Mouse (Mus musculus) heart, adult 18-20 months (tissue): ENCODE data around the gene Syce2. TPM values are rescaled to one million over a fixed set of nuclear protein-coding genes. Genes with fewer than 3 reads are reported as not detected.
A peak's percentile ranks its signal among the peaks of the same experiment; 100 is the strongest.

Experiments used
- DNase-seq, 2 experiments: peaks; one replicate each; pipeline ENCODE4 v3.0.0; 2021 to 2022; ENCODE audit warnings: mixed read lengths in 1 of 2
- microRNA-seq, 2 experiments: library from miRNA; unstranded; fragments of <30 nt; microRNA quantifications; one replicate each; pipeline ENCODE4 v1.2.0; 2022
- total RNA-seq, 2 experiments: library from RNA; stranded (reverse); gene quantifications; 2 replicates each; pipeline ENCODE4 v1.2.3; 2021

Gene Syce2
- total RNA-seq, 2 experiments from 2014 or later, result 4.4 to 4.9 TPM

- DNase-seq, result peak; percentile 55 to 79
Measured at GRCm38 (mm10) chr8:84928456-84929306, 56.8 kb downstream of the Syce2 start.

- no peak for DNase-seq
Measured at GRCm38 (mm10) chr8:84930582-84930981, 58.7 kb downstream of the Syce2 start.

- no peak for DNase-seq
Measured at GRCm38 (mm10) chr8:84933767-84934559, 62.1 kb downstream of the Syce2 start.

- DNase-seq, result no peak
Measured at GRCm38 (mm10) chr8:84934860-84935259, 62.9 kb downstream of the Syce2 start.

- no peak for DNase-seq
Measured at GRCm38 (mm10) chr8:84935489-84935888, 63.6 kb downstream of the Syce2 start.

GRCm38 (mm10) chr8:84936041-84936961, 64.4 kb downstream of the Syce2 start:
- DNase-seq, result no peak

GRCm38 (mm10) chr8:84936962-84937546, 65.1 kb downstream of the Syce2 start, which contains the start of gene Mast1:
TSS of gene Mast1 (minus strand) at chr8:84937359.
- peak; percentile 35 to 54 for DNase-seq

Small RNA genes lying within 50 kb of the gene (microRNA-seq; reads per million reads assigned to microRNA genes)
- gene Gm24197 (0 reads per million in 2 experiments), gene Mir7069 (1.1 to 3.8 reads per million in 2 experiments)

Other genes starting within 250 kb of the Syce2 start
- gene Ier2, start 209.3 kb upstream of the Syce2 start, total RNA-seq, result 10 to 100 TPM; 11.2 to 13.4 TPM
- 10 to 100 TPM; 34.2 to 45.1 TPM for gene Trmt1, start 185.8 kb upstream of the Syce2 start, total RNA-seq
- gene Nacc1, start 184.2 kb upstream of the Syce2 start, total RNA-seq, result 10 to 100 TPM; 31.4 to 32.7 TPM
- gene Lyl1, start 170.7 kb upstream of the Syce2 start, total RNA-seq, result 1 to 10 TPM; 3.1 to 4.4 TPM
- gene G430095P16Rik, start 149.1 kb upstream of the Syce2 start, total RNA-seq, result under 1 TPM; 0.40 to 0.69 TPM
- gene Nfix, start 71.8 kb upstream of the Syce2 start, total RNA-seq, result 100 to 1,000 TPM; 250 to 260 TPM
- 10 to 100 TPM; 10.0 to 13.2 TPM for gene Dand5, start 49.3 kb upstream of the Syce2 start, total RNA-seq
- gene Gadd45gip1, start 40.6 kb upstream of the Syce2 start, total RNA-seq, result 10 to 100 TPM; 31.5 to 35.7 TPM
- 10 to 100 TPM; 88.5 to 96.7 TPM for gene Rad23a, start 31.4 kb upstream of the Syce2 start, total RNA-seq
- gene Calr, start 25.2 kb upstream of the Syce2 start, total RNA-seq, result 100 to 1,000 TPM; 297 to 306 TPM
- 10 to 100 TPM; 22.6 to 22.9 TPM for gene Farsa, start 15.1 kb upstream of the Syce2 start, total RNA-seq
- gene Gcdh, start 21.8 kb downstream of the Syce2 start, total RNA-seq, result 10 to 100 TPM; 79.9 to 84.2 TPM
- not detected for gene Klf1, start 29.8 kb downstream of the Syce2 start, total RNA-seq
- gene Dnase2a, start 36.4 kb downstream of the Syce2 start, total RNA-seq, result 10 to 100 TPM in 1 of 2 experiments, 1 to 10 TPM in 1; 9.5 to 11.0 TPM
- under 1 TPM; 0.10 TPM for gene Mast1, start 65.2 kb downstream of the Syce2 start, total RNA-seq
- gene Rtbdn, start 74.9 kb downstream of the Syce2 start, total RNA-seq, result not detected
- 1 to 10 TPM in 1 of 2 experiments, not detected in 1; 2.3 TPM for gene Gm49661, start 97.3 kb downstream of the Syce2 start, total RNA-seq
- 100 to 1,000 TPM; 648 to 740 TPM for gene Prdx2, start 97.5 kb downstream of the Syce2 start, total RNA-seq
- 10 to 100 TPM; 45.6 to 48.4 TPM for gene Rnaseh2a, start 97.7 kb downstream of the Syce2 start, total RNA-seq
- gene Junb, start 106.6 kb downstream of the Syce2 start, total RNA-seq, result 10 to 100 TPM; 11.0 to 13.9 TPM
- 1 to 10 TPM; 2.7 TPM for gene Hook2, start 118.5 kb downstream of the Syce2 start, total RNA-seq
- not detected for gene Best2, start 142.4 kb downstream of the Syce2 start, total RNA-seq
- 10 to 100 TPM; 64.7 to 67.3 TPM for gene Asna1, start 153.2 kb downstream of the Syce2 start, total RNA-seq
- gene Trir, start 154.7 kb downstream of the Syce2 start, total RNA-seq, result 10 to 100 TPM; 84.5 to 87.7 TPM
- 10 to 100 TPM; 24.1 to 31.2 TPM for gene Tnpo2, start 164.8 kb downstream of the Syce2 start, total RNA-seq
- gene Fbxw9, start 187.9 kb downstream of the Syce2 start, total RNA-seq, result 1 to 10 TPM; 2.7 to 3.2 TPM
- gene Gm5741, start 195.9 kb downstream of the Syce2 start, total RNA-seq, result not detected
- 10 to 100 TPM; 36.5 to 36.6 TPM for gene Dhps, start 199.6 kb downstream of the Syce2 start, total RNA-seq
- gene Wdr83os, start 208.6 kb downstream of the Syce2 start, total RNA-seq, result 10 to 100 TPM; 42.1 to 47.3 TPM
- 10 to 100 TPM; 28.7 to 34.6 TPM for gene Wdr83, start 209.2 kb downstream of the Syce2 start, total RNA-seq
- 10 to 100 TPM; 27.6 to 27.7 TPM for gene Man2b1, start 211.2 kb downstream of the Syce2 start, total RNA-seq